Mouse (Mus musculus) small intestine, adult 2 months (tissue): ENCODE results near the gene Cdc34. TPM values are rescaled to one million over a fixed set of nuclear protein-coding genes. Genes with fewer than 3 reads are reported as not detected.

Experiments used
- H3K27ac ChIP-seq: fragments of 200-500 bp; 2 replicates; pipeline ENCODE4 v1.5.1; 2012; ENCODE audit warnings: low read depth, low read length, control low read depth, inconsistent platforms; ENCODE audit not compliant: insufficient read depth
- H3K27me3 ChIP-seq: fragments of 200-500 bp; 2 replicates; pipeline ENCODE4 v1.6.1; 2012; ENCODE audit warnings: mild to moderate bottlenecking, moderate library complexity, low read length, inconsistent platforms; ENCODE audit not compliant: control insufficient read depth, insufficient read depth
- H3K36me3 ChIP-seq: fragments of 200-500 bp; 2 replicates; pipeline ENCODE4 v1.6.1; 2012; ENCODE audit warnings: mild to moderate bottlenecking, low read length, control low read depth, inconsistent platforms; ENCODE audit not compliant: control insufficient read depth, insufficient read depth
- H3K4me1 ChIP-seq: fragments of 200-500 bp; 2 replicates; pipeline ENCODE4 v1.6.1; 2012; ENCODE audit warnings: low read length, inconsistent platforms, mixed read lengths; ENCODE audit not compliant: control insufficient read depth, insufficient read depth, insufficient read length
- H3K4me3 ChIP-seq: fragments of 200-500 bp; 2 replicates; pipeline ENCODE4 v1.5.1; 2012; ENCODE audit warnings: low read depth, mild to moderate bottlenecking, control low read depth, inconsistent platforms, low read length, moderate library complexity
- CTCF ChIP-seq: fragments of 200-500 bp; IDR thresholded peaks from 2 replicates; pipeline ENCODE4 v1.5.1; 2012; ENCODE audit warnings: low read depth, mild to moderate bottlenecking, control low read depth, inconsistent platforms, low read length, moderate library complexity, mixed read lengths; ENCODE audit not compliant: insufficient replicate concordance, insufficient read length; ENCODE audit errors: extremely low read depth
- POLR2A ChIP-seq: fragments of 200-500 bp; IDR thresholded peaks from 2 replicates; pipeline ENCODE4 v1.6.1; 2012; ENCODE audit warnings: low read depth, mild to moderate bottlenecking, control low read depth, inconsistent platforms, low read length, moderate library complexity
- WGBS: fragments of 180-500 bp; shearing (Covaris S2); methylation state at CpG from one replicate; pipeline ENCODE4 v1.1.7; 2018; 5-methylcytosine and 5-hydroxymethylcytosine counted together
- polyA plus RNA-seq: library from polyadenylated mRNA; depleted of rRNA; stranded (reverse); fragments of >200 nt; gene quantifications from 2 replicates; pipeline ENCODE4 v1.2.3, GENCODE M21; 2012

Cdc34 gene
- polyA plus RNA-seq, 1 experiment, result 163 TPM

GRCm38 (mm10) chr10:79649070-79649751, 32.8 kb upstream of the Cdc34 start:
- no peak overlapping the region for H3K27ac ChIP-seq
- H3K4me1 ChIP-seq, result no peaks in the 10 kb centered on the region
- H3K27me3 ChIP-seq, result no peaks in the 10 kb centered on the region
- H3K4me3 ChIP-seq, result no peak overlapping the region
- no peaks in the 10 kb centered on the region for H3K36me3 ChIP-seq
- WGBS, result 27% methylated on average over 7 of the region's 7 CpGs
- no peak for TF ChIP-seq POLR2A
- peak; percentile 89; the same call in 1 of the 2 replicates for TF ChIP-seq CTCF

DNA sequence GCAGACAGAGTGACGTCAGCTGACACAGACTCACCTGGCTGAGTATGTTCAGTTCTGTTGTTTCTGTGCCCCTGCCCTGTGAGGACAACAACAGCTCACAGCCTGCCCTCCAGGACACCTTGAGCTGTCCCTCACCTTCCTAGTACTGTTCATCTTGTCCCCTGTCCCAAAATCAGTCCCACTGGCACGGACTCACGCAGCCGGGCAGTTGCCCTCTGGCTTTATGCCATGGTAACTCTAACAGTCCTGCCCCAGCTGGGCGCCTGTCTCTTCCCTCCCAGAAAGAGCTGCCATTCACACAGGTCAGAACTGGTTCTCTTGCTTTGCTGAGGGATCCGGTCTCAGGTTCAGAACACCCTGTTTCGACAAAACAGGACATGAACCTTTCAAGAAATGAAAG, 29.2 kb upstream of the Cdc34 start:
- H3K27me3 ChIP-seq, result no peaks in the 10 kb centered on the region
- H3K4me3 ChIP-seq, result no peak overlapping the region
- H3K36me3 ChIP-seq, result no peaks in the 10 kb centered on the region
- 67% methylated on average over 7 of the region's 7 CpGs for WGBS
- no peak for TF ChIP-seq POLR2A
- no peak for TF ChIP-seq CTCF
- no peak overlapping the region for H3K27ac ChIP-seq
- no peaks in the 10 kb centered on the region for H3K4me1 ChIP-seq

DNA sequence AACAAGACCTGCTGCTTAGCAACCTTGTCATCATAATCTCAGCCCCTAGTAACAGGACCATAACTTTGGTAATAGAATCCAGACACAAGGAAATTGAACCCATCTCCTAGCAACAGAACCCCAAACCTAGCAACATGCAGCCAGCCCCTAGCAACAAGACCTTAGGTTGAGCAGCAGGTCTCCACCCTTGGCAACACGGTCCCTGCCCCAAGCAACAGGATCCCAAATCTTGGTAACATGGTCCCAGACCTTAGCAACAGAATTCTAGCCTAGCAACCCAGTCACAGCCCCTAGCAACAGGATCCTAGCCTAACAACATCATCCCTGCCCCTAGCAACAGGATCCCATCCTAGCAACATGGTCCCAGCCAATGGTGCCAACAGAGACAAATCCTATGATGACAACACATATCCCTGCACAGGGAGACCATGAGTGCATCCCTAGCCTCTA, 27.0 kb upstream of the Cdc34 start:
- 3% methylated on average over 1 of the region's 1 CpGs for WGBS
- TF ChIP-seq POLR2A, result no peak
- TF ChIP-seq CTCF, result no peak
- Histone ChIP-seq H3K4me3 (no peak overlapping the region), H3K27me3 (no peaks in the 10 kb centered on the region), H3K27ac (no peak overlapping the region), H3K4me1 (no peaks in the 10 kb centered on the region), H3K36me3 (no peaks in the 10 kb centered on the region)

DNA sequence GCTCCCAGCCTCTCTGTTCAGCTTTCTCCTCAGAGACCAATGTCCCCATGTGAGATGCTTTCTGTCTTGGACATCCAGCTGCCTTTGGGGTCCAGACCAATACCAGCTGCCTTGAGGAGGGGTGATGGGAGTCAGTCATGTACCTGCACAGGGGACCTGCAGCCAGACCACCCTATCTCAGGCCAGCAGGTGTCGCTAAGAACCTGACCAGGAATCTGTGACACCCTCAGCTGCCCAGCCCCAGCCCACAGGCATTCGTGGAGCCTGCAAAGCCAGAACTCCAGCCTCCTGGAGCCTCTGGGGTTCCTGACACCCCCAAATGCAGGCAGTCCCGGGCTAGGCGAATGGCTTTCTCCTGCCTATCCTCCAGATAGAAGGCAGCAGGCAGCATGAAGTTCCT, 23.2 kb upstream of the Cdc34 start:
- H3K27me3 ChIP-seq, result no peaks in the 10 kb centered on the region
- 18% methylated on average over 4 of the region's 4 CpGs for WGBS
- H3K4me1 ChIP-seq, result no peaks in the 10 kb centered on the region
- no peak overlapping the region for H3K27ac ChIP-seq
- H3K4me3 ChIP-seq, result no peak overlapping the region
- H3K36me3 ChIP-seq, result no peaks in the 10 kb centered on the region
- TF ChIP-seq CTCF, result no peak
- TF ChIP-seq POLR2A, result no peak

GRCm38 (mm10) chr10:79660298-79660697, 21.7 kb upstream of the Cdc34 start:
- no peak overlapping the region for H3K4me3 ChIP-seq
- no peak for TF ChIP-seq CTCF
- H3K36me3 ChIP-seq, result no peaks in the 10 kb centered on the region
- no peaks in the 10 kb centered on the region for H3K27me3 ChIP-seq
- no peak overlapping the region for H3K27ac ChIP-seq
- WGBS, result 84% methylated on average over 2 of the region's 2 CpGs
- H3K4me1 ChIP-seq, result no peaks in the 10 kb centered on the region

- H3K36me3 ChIP-seq, result no peaks in the 10 kb centered on the region
- no peaks in the 10 kb centered on the region for H3K4me1 ChIP-seq
- H3K27me3 ChIP-seq, result no peaks in the 10 kb centered on the region
- no peak overlapping the region for H3K4me3 ChIP-seq
- TF ChIP-seq POLR2A (no peak), CTCF (no peak)
- no peak overlapping the region for H3K27ac ChIP-seq
- 32% methylated on average over 3 of the region's 3 CpGs for WGBS
Observed at GRCm38 (mm10) chr10:79661861-79662260, 20.1 kb upstream of the Cdc34 start.

GRCm38 (mm10) chr10:79664131-79664665, 17.8 kb upstream of the Cdc34 start, which contains the start of gene Madcam1:
Gene Madcam1, plus strand, starts transcription at chr10:79664559.
- H3K4me1 ChIP-seq, result no peaks in the 10 kb centered on the region
- H3K36me3 ChIP-seq, result no peaks in the 10 kb centered on the region
- TF ChIP-seq POLR2A (no peak), CTCF (peak; percentile 89)
- H3K27ac ChIP-seq, result no peak within 1 kb of the TSS
- WGBS, result 15% methylated on average over 13 of the region's 13 CpGs
- H3K27me3 ChIP-seq, result no peaks in the 10 kb centered on the region
- no peak within 1 kb of the TSS for H3K4me3 ChIP-seq

GRCm38 (mm10) chr10:79665051-79665450, 16.9 kb upstream of the Cdc34 start:
- Histone ChIP-seq H3K4me1 (peaks cover 3% of the 10 kb centered on the region; the same call in 1 of the 2 replicates), H3K4me3 (no peak overlapping the region), H3K27ac (no peak overlapping the region), H3K36me3 (no peaks in the 10 kb centered on the region), H3K27me3 (no peaks in the 10 kb centered on the region)
- 79% methylated on average over 8 of the region's 8 CpGs for WGBS
- TF ChIP-seq CTCF (no peak), POLR2A (no peak)
